Mouse (Mus musculus) gastrocnemius, postnatal 4 days (tissue): ENCODE results near the gene Gps1. TPM values are rescaled to one million over a fixed set of nuclear protein-coding genes. Genes with fewer than 3 reads are reported as not detected.
"Not testable (repeated sequence)": the region's sequence is repeated elsewhere in the genome, so short reads cannot be mapped to it uniquely, and the experiment has no call there.

Source experiments
- DNase-seq, 2 experiments: peaks; one replicate each; pipeline ENCODE4 v3.0.0; 2021 to 2022; ENCODE audit warnings: low spot score in 2 of 2, mixed read lengths in 2 of 2
- total RNA-seq, 2 experiments: library from RNA; stranded (reverse); gene quantifications; 2 replicates each; pipeline ENCODE4 v1.2.3; 2021

Gene Gps1
- total RNA-seq, 2 experiments from 2014 or later: 67.1 to 70.9 TPM

- peak in 1 of 2 experiments; percentile 14 for DNase-seq
These were observed 36.5 kb downstream of the Gps1 start for GRCm38 (mm10) chr11:120820546-120820945.

DNA sequence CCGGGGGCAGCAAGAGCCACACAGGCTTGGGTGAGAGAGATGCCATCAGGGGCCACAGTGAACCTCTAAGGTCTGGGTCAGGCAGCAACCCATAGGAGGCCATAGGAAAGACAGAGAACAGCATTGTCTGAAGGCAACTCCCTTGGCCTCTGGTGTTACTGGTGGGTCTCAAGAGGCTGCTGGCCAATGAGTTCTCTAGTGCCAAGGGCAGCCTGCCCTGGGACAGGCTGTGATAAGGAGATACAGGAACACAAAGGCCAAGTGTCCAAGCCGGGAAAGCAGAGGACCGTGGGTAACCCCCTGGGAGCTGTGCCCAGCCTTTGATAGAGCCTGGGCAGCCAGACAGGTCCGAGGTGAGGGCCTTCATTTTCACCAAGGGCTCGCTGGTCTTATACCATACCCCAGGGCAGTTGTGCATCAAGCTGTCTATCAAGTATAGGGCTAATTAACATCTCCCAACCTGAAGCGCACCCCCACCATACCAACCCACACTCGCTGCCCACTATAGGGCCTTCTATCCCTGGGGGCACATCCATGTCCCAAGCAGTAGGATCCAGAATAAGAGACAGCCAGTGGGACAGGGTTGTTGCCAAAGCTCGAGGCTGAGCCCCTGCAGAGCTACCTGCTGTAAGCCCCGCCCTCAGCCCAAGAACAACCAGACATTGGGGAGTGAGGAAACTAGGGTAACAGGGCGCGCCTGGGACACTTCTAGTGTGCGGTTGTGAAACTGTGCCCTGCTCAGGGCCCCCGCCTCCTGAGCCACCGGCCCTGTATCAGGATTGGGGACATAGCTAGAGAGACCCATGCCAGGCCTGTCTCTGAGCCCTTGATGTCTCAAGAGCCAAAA is 37.2 kb downstream of the Gps1 start:
- no peak for DNase-seq

- no peak for DNase-seq
These were observed 38.2 kb downstream of the Gps1 start for GRCm38 (mm10) chr11:120822321-120822720.

- no peak for DNase-seq
These were observed 38.9 kb downstream of the Gps1 start for GRCm38 (mm10) chr11:120822831-120823550.

DNA sequence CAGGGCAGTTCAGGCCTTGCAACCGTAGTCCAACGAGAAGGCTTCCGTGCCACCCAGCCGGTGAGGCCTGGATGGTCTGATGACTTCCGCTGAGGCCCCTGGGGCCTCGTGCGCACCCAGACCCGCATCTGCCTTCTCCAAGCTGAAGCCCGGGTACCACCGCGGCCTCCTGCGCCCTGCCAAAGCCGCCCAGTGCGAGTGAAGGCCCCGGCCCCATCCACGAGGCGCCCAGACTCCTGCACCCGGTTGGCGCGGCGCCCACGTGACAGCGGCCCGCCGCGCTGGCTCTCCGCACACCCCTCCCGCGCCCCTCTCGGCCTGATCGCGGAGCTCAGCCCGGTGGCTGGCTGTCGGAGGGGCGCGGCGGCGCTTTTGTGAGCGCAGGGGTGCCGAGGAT is 39.5 kb downstream of the Gps1 start:
- no peak for DNase-seq

- DNase-seq: peak; percentile 95 to 98
These were observed 40.1 kb downstream of the Gps1 start, which contains the start of gene Fasn for GRCm38 (mm10) chr11:120823956-120824786. TSS of gene Fasn (minus strand) at chr11:120824547.

GRCm38 (mm10) chr11:120824787-120825288 is 40.8 kb downstream of the Gps1 start:
- no peak for DNase-seq

DNA sequence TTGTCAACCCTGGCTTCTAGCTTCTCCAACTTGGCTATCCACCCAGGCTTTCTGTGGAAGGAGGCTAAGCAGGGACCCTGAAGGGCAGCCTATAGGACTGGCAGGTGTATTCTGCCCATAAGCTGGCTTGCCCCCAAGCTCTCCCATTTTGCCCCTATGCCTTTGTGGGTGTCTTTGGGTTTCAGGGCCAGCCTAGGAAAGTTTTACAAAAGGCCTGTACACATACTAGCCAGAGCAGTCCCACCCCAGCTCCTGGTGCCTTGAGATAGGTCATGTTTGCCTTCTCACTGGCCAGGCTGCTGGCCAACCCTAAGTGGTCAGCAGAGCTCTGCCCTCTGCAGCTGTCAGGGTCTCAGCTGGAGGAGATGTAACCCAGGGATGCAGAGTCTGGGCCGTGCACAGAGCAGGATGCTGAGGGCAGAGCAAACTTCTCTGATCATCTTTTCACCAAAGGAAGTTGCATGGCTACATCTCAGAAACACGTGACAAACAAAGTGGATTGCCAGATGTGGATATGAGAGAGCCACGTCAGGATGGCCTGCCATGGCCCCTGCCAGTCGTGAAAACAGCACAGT is 41.3 kb downstream of the Gps1 start:
- DNase-seq: no peak

GRCm38 (mm10) chr11:120826016-120826953 is 42.2 kb downstream of the Gps1 start:
- DNase-seq: no peak

- DNase-seq: no peak
These were observed 44.3 kb downstream of the Gps1 start for GRCm38 (mm10) chr11:120828416-120828815.

GRCm38 (mm10) chr11:120829757-120830532 is 45.9 kb downstream of the Gps1 start:
- DNase-seq: no peak

- no peak for DNase-seq
These were observed 46.6 kb downstream of the Gps1 start for GRCm38 (mm10) chr11:120830686-120831085.

GRCm38 (mm10) chr11:120831659-120832440 is 47.8 kb downstream of the Gps1 start:
- DNase-seq: no peak

DNA sequence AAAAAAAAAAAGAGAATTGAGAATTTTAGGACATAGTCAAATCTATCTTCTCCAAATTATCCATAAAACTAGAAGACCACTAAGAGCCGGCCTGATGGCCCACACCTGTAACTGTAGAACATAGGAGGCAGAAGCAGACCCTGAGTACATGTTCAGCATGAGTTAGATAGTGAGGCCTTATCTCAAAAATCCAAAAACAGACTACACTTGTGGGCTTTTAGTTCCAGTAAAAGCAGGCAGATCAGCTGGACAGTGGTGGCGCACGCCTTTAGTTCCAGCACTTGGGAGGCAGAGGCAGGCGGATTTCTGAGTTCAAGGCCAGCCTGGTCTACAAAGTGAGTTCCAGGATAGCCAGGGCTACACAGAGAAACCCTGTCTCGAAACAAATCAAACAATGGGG is 48.9 kb downstream of the Gps1 start:
- DNase-seq: not testable (repeated sequence)

DNA sequence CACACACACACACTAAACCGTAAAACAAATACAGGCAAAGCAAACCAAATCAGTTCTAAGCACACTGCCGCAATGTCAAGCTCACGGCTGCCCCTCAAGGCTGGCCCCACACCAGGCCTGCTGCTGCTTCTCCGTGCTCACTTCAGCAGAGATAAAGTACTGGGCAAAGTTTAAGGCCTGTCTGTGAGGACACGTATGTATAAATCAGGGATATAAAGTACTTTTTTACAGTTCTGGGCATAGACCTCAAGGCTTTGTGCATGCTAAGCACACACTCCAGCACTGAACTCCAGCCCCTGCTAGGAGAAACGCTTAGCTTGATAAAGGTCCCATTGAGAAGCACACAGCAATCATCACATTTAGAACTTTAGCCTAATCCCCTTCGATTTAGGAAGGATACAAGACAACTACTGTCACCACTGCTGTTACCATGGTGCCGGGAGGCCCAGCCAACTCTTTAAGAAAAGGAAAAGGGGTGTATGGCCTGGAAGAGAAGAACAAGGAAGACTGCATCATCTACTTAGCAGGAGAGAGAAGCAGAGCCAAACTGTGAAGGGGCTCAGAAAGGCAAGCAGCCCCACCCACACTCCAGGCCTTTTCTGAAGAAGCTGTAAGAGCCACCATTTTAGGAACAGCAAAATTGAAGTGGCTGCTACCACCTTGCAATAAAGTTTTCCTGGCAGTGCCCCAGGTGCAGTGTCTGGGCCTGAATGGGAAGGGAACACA is 49.6 kb downstream of the Gps1 start:
- no peak for DNase-seq
